Mouse (Mus musculus) olfactory bulb, adult 2 months (tissue): Measurements from ENCODE around the gene Nbea. TPM values are rescaled to one million over a fixed set of nuclear protein-coding genes. Genes with fewer than 3 reads are reported as not detected.

Experiments used
- H3K27ac ChIP-seq: fragments of 200-500 bp; 2 replicates; pipeline ENCODE4 v1.5.1; 2012; ENCODE audit warnings: low read depth, low read length; ENCODE audit not compliant: insufficient read depth
- H3K4me1 ChIP-seq: fragments of 200-500 bp; 2 replicates; pipeline ENCODE4 v1.6.1; 2012; ENCODE audit warnings: low read length; ENCODE audit not compliant: control insufficient read depth, insufficient read depth
- H3K4me3 ChIP-seq: fragments of 200-500 bp; 2 replicates; pipeline ENCODE4 v1.5.1; 2012; ENCODE audit warnings: mild to moderate bottlenecking, low read depth, low read length, moderate library complexity; ENCODE audit not compliant: insufficient read depth
- CTCF ChIP-seq: fragments of 200-500 bp; IDR thresholded peaks from 2 replicates; pipeline ENCODE4 v1.5.1; 2012; ENCODE audit warnings: low read depth, mild to moderate bottlenecking, low read length, moderate library complexity; ENCODE audit not compliant: insufficient read depth
- POLR2A ChIP-seq: fragments of 200-500 bp; IDR thresholded peaks from 2 replicates; pipeline ENCODE4 v1.6.1; 2012; ENCODE audit warnings: mild to moderate bottlenecking, low read depth, low read length, moderate library complexity; ENCODE audit not compliant: insufficient read depth
- WGBS: fragments of 180-500 bp; shearing (Covaris S2); methylation state at CpG from one replicate; pipeline ENCODE4 v1.1.7; 2018; 5-methylcytosine and 5-hydroxymethylcytosine counted together
- polyA plus RNA-seq: library from polyadenylated mRNA; stranded (reverse); fragments of >200 nt; gene quantifications from 2 replicates; pipeline ENCODE4 v1.2.4, GENCODE M21; 2012; ENCODE audit warnings: low replicate concordance; ENCODE audit not compliant: missing spikeins, insufficient read depth, insufficient read length

Nbea gene
- polyA plus RNA-seq, 1 experiment: 109 TPM

GRCm38 (mm10) chr3:55775245-55775644, 408.3 kb downstream of the Nbea start:
- Histone ChIP-seq H3K27ac (no peak overlapping the region), H3K4me3 (no peak overlapping the region), H3K4me1 (peaks cover 5% of the 10 kb centered on the region)
- TF ChIP-seq POLR2A: no peak
- no peak for TF ChIP-seq CTCF
- WGBS: 79% methylated on average over 7 of the region's 7 CpGs

- H3K4me1 ChIP-seq: peaks cover 2% of the 10 kb centered on the region; the same call in 1 of the 2 replicates
- TF ChIP-seq POLR2A: no peak
- TF ChIP-seq CTCF: no peak
- H3K4me3 ChIP-seq: no peak overlapping the region
- 74% methylated on average over 6 of the region's 6 CpGs for WGBS
- H3K27ac ChIP-seq: no peak overlapping the region
These were observed 409.3 kb downstream of the Nbea start for GRCm38 (mm10) chr3:55774203-55774602.

GRCm38 (mm10) chr3:55769308-55769707, 414.2 kb downstream of the Nbea start:
- Histone ChIP-seq H3K4me3 (no peak overlapping the region), H3K4me1 (no peaks in the 10 kb centered on the region), H3K27ac (no peak overlapping the region)
- WGBS: 36% methylated on average over 2 of the region's 2 CpGs
- TF ChIP-seq CTCF: no peak
- TF ChIP-seq POLR2A: no peak

GRCm38 (mm10) chr3:55768654-55769053, 414.8 kb downstream of the Nbea start:
- H3K4me3 ChIP-seq: no peak overlapping the region
- 94% methylated on average over 2 of the region's 2 CpGs for WGBS

GRCm38 (mm10) chr3:55763591-55763990, 419.9 kb downstream of the Nbea start:
- TF ChIP-seq POLR2A (no peak), CTCF (no peak)
- H3K4me3 ChIP-seq: no peak overlapping the region
- H3K27ac ChIP-seq: no peak overlapping the region
- H3K4me1 ChIP-seq: no peaks in the 10 kb centered on the region
- 79% methylated on average over 8 of the region's 8 CpGs for WGBS

More at GRCm38 (mm10) chr3:55768654-55769053, 414.8 kb downstream of the Nbea start:
- TF ChIP-seq POLR2A (no peak), CTCF (no peak)
- Histone ChIP-seq H3K4me1 (no peaks in the 10 kb centered on the region), H3K27ac (no peak overlapping the region)

GRCm38 (mm10) chr3:55758297-55758696, 425.2 kb downstream of the Nbea start:
- 57% methylated on average over 8 of the region's 8 CpGs for WGBS
- Histone ChIP-seq H3K4me1 (peaks cover 15% of the 10 kb centered on the region), H3K27ac (no peak overlapping the region), H3K4me3 (no peak overlapping the region)
- no peak for TF ChIP-seq CTCF
- TF ChIP-seq POLR2A: no peak

- TF ChIP-seq CTCF: no peak
- TF ChIP-seq POLR2A: no peak
- Histone ChIP-seq H3K4me1 (peaks cover 15% of the 10 kb centered on the region), H3K27ac (peak overlapping the region; percentile 90), H3K4me3 (no peak overlapping the region)
- 57% methylated on average over 11 of the region's 11 CpGs for WGBS
These were observed 426.8 kb downstream of the Nbea start for GRCm38 (mm10) chr3:55756602-55757190.

- TF ChIP-seq CTCF (no peak), POLR2A (no peak)
- peak overlapping the region; percentile 90 for H3K27ac ChIP-seq
- 33% methylated on average over 11 of the region's 11 CpGs for WGBS
- peaks cover 15% of the 10 kb centered on the region for H3K4me1 ChIP-seq
- no peak overlapping the region for H3K4me3 ChIP-seq
These were observed 427.5 kb downstream of the Nbea start for GRCm38 (mm10) chr3:55755805-55756601.

GRCm38 (mm10) chr3:55754981-55755608, 428.4 kb downstream of the Nbea start:
- 37% methylated on average over 6 of the region's 6 CpGs for WGBS
- peaks cover 15% of the 10 kb centered on the region for H3K4me1 ChIP-seq
- TF ChIP-seq POLR2A (no peak), CTCF (no peak)
- no peak overlapping the region for H3K4me3 ChIP-seq
- H3K27ac ChIP-seq: peak overlapping the region; percentile 79
